Mouse (Mus musculus): ENCODE results near the gene Zfp710.

DNA sequence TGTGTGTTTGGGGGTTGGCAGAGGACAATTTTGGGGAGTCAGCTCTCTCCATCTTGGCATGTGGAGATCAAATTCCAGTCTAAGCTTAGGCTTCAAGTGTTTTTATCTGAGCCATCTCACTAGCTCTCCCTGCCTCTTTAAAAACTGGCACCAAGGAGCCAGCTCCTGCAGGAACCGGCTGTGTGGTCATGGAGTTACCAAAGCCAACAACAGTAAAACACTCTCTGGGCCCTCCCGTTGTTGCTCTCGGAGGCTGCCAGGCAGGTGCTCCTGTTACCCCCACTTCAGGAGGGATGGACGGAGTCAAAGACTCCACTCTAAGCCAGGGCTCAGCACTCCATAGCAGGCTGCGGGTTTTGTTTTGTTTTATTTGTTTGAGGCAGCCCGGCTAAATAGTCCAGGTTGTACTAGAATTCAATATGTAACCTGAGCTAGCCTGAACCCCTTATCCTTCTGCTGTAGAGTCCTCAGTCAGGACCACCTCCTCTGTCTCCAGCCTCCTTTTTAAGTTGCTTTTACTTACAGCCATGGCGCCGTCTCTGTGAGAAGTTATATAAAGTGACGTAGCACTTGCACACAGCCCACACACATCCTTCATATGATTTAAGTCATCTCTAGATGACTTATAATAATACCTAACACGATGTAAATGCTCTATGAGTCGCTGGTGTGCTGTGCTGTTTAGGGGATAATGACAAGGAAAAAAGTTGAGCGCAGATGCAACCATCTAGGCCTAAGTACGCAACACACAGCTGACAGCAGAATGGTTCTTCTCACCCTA, 42.3 kb downstream of the Zfp710 start:
- TF ChIP-seq CTCF (IDR thresholded peaks at IDR 0.05; ENCODE audit: control insufficient read depth, insufficient read depth, insufficient replicate concordance, low read depth, low read length) (no peak), POLR2A (IDR thresholded peaks at IDR 0.05; ENCODE audit: control insufficient read depth, low read depth, low read length) (no peak)
